Mouse (Mus musculus) stomach, postnatal 0 days (tissue): ENCODE results near the gene Eif4e1b.

Source experiments
- CTCF ChIP-seq: IDR thresholded peaks from 2 replicates; pipeline ENCODE4 v1.5.1; 2016; ENCODE audit warnings: antibody characterized with exemption, low read depth, mild to moderate bottlenecking, moderate library complexity
- EP300 ChIP-seq: optimal IDR thresholded peaks from 2 replicates; pipeline ENCODE3; 2016; ENCODE audit warnings: antibody characterized with exemption

DNA sequence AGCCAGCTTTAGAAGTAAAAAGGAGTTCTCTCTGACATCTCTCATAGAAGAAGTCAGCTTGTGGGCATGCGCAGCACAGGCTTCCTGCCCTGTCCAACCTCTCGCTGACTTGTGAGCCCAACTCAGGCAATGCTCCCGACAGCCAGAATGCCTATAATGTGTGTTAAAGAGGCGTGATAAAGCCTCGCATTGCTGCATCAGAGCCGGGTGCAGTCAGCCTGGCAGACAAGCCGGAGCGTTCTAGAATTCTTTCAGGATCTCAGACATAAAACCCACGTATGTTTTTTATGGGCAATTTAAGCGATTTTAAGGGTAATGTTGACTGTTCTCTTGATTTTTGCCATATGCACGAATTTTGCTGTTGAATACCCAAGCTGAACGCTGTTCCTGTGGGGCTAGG, 24.3 kb downstream of the Eif4e1b start:
- no peak for TF ChIP-seq CTCF
- TF ChIP-seq EP300: no peak
